Mouse (Mus musculus): ENCODE results near the gene Pla2g4b.
A peak's percentile ranks its signal among the peaks of the same experiment; 100 is the strongest.

The Pla2g4b gene

DNA sequence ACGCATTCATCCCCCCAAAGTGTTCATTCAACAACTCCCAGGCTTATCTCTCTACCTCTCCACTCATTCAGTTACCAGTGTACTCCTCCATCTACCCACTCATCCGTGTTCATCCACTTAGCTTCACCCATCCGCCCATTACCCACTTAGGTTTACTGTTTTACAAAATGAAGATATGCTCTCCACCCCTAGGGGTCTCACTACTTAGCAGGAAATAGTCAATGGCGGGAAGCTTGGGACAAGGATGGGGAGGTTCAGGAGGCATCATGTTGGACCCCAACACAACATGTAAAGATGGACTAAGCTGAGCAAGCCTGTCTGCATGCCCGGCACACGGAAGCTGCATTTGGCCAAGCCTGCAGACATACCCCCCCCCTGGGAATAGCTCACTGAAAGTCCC lies 31.4 kb downstream of the Pla2g4b start:
- DNase-seq (ENCODE audit: low spot score) = no peak

GRCm38 (mm10) chr2:120065243-120065642 lies 32.0 kb downstream of the Pla2g4b start:
- DNase-seq (ENCODE audit: low spot score) = no peak

- no peak for DNase-seq (ENCODE audit: low spot score)
These were observed 33.0 kb downstream of the Pla2g4b start for GRCm38 (mm10) chr2:120066224-120066623.

- DNase-seq (ENCODE audit: low spot score) = no peak
These were observed 35.6 kb downstream of the Pla2g4b start for GRCm38 (mm10) chr2:120068555-120069465.

GRCm38 (mm10) chr2:120069466-120069990 lies 36.3 kb downstream of the Pla2g4b start:
- no peak for DNase-seq (ENCODE audit: low spot score)

DNA sequence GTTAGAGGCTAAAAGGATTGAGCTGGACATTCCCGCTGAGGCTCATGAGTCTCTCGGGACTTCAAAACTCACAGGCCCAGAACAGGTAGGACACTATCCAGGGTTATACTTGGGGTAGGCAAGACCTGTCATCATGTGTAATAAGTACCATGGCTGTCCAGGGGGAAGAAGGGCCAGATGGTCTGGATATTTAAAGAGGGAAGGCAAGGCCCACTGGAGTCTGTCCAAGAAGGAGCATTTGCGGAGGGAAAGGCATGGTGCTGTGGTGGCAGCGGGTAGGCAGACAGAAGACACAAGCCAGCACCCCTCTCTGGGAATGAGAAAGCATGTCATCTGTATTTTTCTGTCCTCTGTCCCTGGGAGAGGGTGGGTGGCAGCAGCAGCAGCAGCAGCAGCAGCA lies 40.9 kb downstream of the Pla2g4b start:
- no peak for DNase-seq (ENCODE audit: low spot score)

GRCm38 (mm10) chr2:120076076-120076705 lies 43.0 kb downstream of the Pla2g4b start:
- peak; percentile 10 for DNase-seq (ENCODE audit: low spot score)

GRCm38 (mm10) chr2:120082416-120082815 lies 49.2 kb downstream of the Pla2g4b start:
- no peak for DNase-seq (ENCODE audit: low spot score)

GRCm38 (mm10) chr2:120084593-120085361 lies 51.6 kb downstream of the Pla2g4b start:
- no peak for DNase-seq (ENCODE audit: low spot score)

GRCm38 (mm10) chr2:120086038-120086437 lies 52.8 kb downstream of the Pla2g4b start:
- no peak for DNase-seq (ENCODE audit: low spot score)

DNA sequence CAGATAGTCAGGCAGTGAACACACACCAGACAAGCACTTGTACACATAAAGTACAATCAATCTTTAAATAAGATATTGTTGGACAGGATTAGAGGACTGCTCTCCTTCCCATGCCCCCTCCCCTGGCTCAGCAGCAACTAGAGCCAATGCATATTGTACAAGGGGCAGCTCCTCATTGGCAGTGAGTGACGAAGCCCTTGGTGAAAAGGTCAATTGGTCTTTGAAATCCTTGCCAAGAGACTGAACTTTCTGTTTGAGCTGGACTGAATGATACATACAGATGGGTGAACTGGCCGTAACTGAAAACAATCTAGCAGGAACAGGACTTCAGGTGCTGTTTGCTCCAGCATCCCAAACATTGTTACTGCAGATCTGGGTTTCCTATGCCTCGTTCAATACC lies 54.2 kb downstream of the Pla2g4b start:
- DNase-seq (ENCODE audit: low spot score) = no peak

GRCm38 (mm10) chr2:120087897-120088296 lies 54.7 kb downstream of the Pla2g4b start:
- DNase-seq (ENCODE audit: low spot score) = no peak

DNA sequence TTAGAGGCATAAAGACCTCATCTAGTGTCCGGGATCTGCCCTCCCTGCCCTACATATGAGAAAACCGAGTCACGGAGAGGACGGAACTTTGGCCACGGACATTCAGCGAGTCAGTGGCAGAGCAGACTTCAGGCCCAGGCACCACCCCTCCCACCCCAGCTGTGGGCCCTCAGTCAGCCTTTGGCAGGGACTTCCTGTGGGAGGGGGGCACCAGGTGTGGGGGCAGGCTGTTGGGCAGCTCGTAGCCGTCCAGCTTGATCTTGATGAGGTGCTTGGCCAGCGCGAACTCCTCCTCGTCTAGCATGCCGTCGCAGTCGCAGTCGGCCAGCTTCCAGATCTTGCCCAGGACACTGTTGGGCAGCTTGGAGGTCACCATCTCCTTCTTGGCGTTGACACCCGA lies 57.8 kb downstream of the Pla2g4b start:
- DNase-seq (ENCODE audit: low spot score) = no peak
